Mouse (Mus musculus) heart, postnatal 10 days (tissue): Measurements from ENCODE around the gene Zfp385b. TPM values are rescaled to one million over a fixed set of nuclear protein-coding genes. Genes with fewer than 3 reads are reported as not detected.

ENCODE experiments used
- DNase-seq, 2 experiments: peaks; one replicate each; pipeline ENCODE4 v3.0.0; 2021
- intact Hi-C: fragments of 180-260 bp; cut with DNase I; formaldehyde crosslinking; loops from one replicate; pipeline ENCODE4 v1.15.1; 2025
- total RNA-seq, 2 experiments: library from RNA; stranded (reverse); gene quantifications; 2 replicates each; pipeline ENCODE4 v1.2.3; 2021

Zfp385b gene
- total RNA-seq, 2 experiments from 2014 or later = 6.7 to 7.1 TPM

DNA sequence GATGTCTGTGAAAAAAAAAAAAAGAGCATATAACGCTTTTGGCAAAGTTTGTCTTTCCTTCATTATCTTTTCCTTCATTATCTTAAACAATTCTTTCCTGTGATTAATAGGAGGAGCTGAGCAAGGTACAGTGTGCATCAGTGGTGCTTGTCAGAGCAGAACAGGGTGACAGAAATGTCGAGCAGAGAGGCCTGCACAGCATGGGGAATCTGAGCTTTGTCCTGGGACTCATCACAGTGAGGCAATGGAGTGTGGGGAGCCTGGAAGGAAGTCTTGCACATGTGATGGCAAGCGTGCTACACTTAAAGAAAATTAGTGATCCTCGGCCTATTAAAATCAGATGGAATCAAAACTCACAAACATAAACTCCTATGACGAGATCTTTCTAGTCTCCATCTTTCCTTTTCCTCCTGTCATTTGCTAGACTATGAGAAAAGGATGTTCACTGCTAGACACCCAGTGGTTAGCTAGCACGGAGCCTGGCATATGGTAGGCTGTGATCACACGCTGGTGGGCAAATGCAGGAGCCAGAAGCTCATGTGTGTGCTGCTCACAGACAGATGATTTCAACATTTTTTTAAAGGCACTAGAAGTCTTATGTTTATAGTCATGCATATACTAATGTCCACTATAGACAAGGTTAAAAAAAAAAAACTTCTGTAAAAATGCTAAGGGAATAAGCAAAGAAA is 209.0 kb downstream of the Zfp385b start:
- DNase-seq = no peak
- intact Hi-C loops = no loop called here

DNA sequence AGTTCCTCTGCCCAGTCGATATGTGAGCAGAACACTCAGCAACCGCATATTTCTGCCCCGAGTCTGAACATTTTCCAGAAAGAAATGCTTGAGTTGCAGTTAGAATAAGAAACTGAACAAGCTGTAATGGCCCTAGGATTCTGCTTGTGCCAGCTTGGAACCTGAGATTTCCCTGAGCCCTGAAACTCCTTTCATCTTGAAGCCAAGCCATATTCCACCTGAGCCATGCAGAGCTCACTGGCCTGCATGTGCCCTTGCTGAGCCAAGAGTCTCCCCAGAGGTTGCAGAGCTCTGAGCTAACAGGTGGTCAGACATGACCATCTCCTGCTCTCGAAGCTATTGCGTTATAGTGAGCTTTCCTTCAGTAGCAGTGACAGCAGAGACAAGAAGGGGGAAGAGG is 210.0 kb downstream of the Zfp385b start:
- intact Hi-C loops = no loop called here
- no peak for DNase-seq

DNA sequence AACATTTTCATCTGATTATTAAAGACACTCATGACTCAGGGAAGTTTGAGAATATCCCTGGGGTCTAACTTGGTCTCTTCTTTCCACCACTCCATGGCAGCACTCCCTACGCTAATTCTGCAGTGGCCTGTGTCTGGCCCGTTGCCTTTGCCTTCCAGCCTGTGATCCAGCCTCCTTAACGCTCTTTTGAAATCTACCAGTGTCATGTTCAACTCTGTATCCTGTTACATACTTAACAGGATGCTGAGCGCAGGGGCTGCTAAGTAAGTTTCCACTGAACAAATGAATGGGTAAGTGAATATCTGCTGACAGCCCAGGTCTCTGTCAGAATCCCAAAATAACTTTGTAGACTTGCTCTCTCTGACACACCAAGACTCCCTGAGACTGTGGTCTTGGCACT is 210.8 kb downstream of the Zfp385b start:
- intact Hi-C loops = no loop called here
- DNase-seq = no peak

DNA sequence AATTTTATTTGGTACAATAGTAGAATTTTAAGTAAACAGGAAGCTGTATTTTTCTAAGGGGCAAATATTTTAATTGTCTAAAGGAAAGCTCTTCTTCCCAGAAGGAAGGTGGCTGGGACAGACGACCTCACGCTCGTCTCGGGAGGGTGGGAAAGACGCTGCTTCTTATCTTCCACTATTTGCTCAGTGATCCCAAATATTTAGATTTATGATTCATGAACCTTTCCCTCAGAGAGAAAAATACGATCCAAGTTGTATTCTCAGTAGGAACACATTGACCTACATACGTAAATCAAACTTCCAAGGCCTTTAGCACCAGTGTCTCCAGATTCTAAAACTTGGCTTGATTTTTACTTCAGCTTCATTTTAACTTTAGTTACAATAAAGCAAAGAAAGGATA is 226.0 kb downstream of the Zfp385b start:
- DNase-seq = no peak
- intact Hi-C loops = no loop called here

DNA sequence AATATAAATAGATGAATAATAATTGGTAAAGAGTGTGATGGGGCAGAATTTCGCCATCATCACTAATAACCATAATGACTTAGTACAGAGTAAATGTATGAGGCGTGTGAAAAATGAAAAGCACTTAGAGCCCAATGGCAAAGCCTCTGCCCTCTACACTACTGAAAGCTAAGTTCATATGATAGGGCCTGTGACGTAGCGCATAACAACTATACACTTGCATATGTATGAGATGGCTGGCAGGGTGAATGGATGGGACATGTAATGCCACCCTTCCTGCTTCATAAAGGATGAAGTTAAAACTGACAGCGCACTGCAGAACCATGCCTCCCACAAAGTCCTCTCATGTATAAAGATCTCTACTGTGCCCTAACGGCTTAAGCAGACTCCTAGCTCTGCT is 226.9 kb downstream of the Zfp385b start:
- no peak for DNase-seq
- intact Hi-C loops = no loop called here

DNA sequence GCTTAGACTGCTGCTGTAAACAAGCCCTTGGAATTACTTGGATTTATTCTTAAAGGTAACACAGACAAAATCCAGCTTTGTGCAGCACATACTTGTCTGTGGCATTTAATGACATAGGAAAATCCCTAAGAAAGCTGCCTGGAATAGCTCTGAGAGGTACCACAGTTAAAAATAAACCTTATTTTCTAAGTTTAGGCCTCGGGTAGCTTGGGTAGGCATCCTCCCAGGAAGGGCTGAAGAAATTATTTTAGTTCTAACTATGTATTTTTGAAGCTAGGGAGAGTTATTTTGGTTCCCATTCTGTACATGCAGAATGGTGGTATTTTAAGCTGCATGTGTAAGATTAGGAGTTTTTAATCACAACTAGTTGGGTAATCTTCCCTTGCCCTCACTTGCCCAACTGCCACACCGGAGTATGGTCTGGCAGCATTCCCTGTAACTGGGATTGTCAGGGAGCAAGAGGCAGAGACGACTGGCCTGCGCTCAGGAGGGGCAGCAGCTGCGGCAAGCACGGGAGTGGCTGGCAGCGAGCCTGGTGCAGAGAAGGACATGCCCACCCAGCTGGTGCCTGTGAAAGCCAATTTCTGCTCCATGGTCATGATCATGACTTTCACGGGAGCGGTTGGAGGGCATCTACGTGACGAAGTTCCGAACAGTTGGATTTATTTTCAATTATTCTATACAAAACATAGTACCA is 230.1 kb downstream of the Zfp385b start:
- intact Hi-C loops = no loop called here

DNA sequence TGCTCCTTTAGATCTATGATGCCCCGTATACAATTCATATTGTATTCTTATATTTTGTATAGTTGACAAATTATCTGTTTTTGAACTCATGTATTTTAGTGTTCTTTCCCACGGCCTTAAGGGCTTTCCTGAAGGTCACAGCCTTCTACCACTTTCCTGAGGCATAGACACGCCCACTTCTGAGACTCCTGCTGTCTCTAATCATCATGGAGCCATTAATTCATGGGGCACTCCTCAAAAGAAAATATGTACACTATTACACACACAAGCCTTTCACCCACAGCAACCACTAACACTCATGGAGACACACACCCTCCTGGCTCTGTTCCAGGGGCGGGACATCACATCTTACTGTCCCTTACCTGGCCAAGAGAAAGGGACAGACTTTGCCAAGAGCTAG is 232.1 kb downstream of the Zfp385b start:
- intact Hi-C loops = no loop called here

More for the DNA sequence above, 230.1 kb downstream of the Zfp385b start:
- DNase-seq = peak; percentile 71 to 76

DNA sequence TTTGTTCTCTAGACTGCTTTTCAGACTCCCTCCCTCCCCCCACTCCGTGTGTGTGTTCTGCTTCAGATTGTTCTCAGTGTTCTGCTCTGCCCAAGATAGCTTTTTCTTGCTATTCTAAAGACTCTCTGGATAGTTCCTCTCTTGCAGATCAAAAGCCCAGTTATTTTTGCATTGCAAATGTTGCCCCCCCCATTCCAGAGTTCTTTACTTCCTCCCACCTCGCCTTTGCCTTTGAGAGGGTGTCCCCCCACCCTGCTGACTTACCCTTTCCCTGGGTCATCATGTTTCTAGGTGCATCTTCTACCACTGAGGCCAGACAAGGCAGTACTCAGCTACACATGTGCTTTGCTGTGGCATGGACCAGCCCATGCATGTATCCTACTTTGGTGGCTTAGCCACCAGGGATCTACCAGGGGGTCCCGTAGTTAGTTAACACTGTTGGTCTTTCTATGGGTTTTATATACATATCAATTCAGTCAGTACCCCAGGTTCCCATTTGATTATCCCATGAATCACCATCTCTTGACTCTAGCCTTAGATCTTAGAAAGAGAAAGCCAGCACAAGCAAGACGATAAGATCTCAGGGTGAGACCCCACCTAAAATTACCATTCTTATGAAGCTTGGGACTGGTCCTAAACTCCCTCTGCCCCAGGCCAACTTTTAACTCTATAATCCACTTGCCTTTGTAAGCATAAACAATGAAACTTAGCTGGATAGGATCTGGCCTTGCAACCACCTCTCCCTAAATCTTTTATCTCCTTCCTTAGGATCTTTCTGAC is 232.7 kb downstream of the Zfp385b start:
- intact Hi-C loops = no loop called here
- no peak for DNase-seq

More for the DNA sequence above, 232.1 kb downstream of the Zfp385b start:
- no peak for DNase-seq

DNA sequence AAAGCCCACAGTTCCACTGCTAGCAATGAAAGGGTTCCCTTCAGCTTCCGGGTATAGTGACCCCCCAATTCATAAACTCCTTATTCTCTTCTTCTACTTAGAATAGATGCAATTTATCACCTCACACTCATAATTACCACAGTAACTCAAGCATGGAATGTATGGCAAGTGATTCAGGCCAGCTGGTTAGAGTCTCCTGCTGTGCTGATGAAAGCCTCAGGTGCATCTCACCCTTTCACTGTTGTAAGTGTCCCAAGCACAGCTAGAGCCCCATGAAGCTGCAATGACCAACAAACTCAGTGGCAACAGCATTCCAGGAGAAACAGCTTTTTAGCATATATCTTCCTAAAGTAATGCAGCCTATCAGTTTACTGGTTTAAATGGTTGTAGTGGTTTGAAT is 235.9 kb downstream of the Zfp385b start:
- no peak for DNase-seq
- intact Hi-C loops = no loop called here

DNA sequence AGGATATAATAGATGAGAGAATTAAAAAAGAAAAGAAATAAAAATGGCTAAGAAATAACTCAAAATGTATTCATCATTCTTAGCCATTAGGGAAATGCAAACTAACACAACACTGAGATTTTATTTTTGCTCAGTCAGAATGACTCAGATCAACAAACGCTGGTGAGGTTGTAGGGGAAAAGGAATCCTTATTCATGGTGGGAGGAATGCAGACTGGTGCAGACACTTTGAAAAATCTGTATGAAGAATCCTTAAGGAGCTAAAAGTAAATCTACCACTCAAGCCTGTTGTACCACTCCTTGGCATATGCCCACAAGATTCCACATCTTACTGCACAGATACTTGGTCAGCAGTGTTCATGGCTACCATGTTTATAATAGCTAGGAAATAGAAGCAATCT is 242.9 kb downstream of the Zfp385b start:
- DNase-seq = no peak
- intact Hi-C loops = no loop called here

DNA sequence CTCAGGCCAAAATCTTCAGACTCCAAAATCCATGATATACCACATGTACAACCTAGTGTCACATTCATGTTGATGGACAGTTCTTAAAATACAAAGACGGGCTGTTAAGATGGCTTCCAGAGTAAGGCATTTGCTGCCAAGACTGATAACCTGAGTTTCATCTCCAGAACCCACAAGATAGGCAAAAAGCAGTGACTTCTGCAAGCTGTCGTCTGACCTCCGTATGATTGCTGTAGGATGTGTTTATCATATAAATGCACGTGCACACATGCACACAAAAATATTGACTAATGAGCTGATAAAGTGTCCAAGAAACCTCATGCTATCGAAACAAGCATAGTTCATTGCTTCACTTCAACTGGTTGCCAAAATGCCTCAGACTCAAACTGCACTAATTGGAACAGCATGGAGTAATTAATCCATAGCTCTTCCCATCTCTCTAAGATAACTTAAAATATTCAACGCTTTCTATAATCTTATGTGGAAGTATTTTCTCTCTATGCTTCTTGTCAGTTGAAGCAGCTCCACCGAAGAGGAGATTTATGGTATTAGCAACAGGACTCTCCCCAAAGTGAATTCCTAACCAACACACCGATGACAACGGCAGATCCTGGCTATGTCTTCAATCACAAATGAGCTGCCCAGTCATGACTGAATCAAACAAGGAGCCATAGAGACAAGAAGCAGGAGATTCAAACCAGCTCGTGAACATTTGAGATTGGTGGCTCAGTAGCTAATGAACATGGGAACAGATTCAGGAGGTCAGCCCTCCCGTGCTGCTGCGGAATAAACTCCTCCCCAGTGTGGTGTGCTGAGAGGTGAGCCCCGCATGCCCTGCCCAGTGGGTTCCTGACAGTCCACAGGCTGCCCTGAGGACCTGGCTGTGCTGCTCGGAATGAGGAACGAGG is 251.7 kb downstream of the Zfp385b start:
- intact Hi-C loops = no loop called here
- no peak for DNase-seq

DNA sequence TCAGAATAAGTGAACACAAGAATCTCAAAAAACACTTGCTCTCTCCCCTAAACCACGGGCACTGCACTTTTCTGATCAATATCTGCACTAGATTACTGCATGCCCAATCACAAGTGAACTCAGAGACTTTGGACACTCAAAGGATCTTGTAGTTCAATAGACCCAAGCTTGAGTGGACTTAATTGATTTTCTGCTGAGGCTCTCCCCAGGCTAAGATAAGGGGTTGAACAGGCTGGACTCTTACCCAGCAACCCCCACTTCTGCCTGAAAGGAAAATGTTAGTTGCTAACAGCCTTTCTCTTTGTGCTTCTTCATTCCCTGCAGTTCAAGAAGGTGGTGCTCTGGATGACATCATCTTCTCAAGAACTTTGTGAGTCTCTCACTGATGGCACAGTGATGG is 255.7 kb downstream of the Zfp385b start:
- intact Hi-C loops = no loop called here
- DNase-seq = no peak

DNA sequence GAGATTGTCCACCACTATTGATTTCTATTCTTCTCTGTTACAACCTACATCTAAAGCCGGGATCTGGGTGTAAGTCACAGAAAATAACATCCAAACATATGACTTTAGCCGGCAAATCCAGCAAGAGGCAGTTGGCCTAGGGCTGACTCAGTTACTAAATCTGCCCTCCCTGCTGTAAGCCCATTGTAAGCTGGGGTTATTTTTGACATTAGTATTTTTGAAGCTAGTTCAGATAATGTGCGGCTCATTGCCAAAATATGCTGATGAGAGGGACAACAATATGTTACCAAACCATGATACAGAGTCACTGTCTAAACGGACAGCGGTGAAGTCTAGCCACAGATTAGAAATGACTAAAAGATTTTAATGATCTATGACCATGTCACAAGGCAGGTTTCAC is 257.5 kb downstream of the Zfp385b start:
- intact Hi-C loops = no loop called here

DNA sequence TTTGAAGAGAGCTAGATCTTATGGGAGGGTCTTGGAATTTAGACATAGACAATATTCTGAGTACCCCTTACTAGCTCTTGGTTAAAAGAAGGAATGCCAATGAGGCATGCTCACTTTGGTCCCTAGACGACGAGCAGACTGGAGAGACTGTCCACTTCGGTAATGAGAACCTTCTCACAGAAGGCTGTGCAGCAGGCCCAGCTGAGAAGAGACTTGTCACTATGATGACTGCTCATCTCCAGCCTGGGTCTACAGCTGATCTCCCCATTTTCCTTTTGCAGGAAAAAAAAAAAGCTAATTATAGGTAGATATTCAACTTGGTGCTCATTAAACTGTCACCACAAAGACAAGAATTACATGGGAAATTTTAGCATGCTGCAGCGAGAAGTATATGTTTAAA is 262.5 kb downstream of the Zfp385b start:
- no peak for DNase-seq
- intact Hi-C loops = no loop called here

More for the DNA sequence above, 257.5 kb downstream of the Zfp385b start:
- DNase-seq = peak in 1 of 2 experiments; percentile 25

DNA sequence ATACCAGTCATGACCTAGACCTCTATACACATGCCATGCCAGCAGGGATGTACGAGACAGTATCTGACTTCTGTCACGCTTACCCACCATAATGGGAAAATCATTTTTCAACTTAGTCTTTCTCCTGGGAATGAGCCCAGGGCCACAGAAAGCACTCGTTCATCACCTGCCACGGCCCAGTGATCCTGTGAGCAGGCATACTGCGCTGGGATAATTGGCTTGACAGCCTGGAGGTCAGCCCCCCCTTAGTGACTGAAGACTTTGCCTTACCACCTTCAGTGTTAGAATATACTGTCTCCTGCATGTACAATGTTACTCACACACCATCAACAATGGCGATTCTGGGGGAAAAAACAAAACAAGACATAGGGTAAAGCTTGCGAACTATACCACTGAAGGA is 263.5 kb downstream of the Zfp385b start:
- DNase-seq = no peak
- intact Hi-C loops = no loop called here

DNA sequence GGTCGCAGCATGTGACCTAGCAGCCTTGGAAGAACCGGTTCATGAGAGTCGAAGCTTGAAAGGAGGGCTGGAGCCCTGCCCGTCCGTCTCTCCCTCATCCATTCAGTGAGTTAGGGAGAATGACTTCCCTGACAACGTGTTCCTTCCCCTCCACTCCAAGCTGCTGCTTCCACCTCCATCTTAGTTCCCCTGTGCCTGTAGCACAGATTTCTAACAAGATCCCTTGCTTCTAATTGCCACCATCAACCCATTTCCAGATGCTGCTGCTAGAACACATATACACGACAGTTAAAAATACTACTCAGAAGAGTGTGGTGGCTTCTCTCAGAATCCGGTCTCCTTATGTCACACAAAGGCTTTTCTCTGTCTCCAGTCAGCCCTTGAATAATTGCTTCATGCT is 266.8 kb downstream of the Zfp385b start:
- intact Hi-C loops = no loop called here
- no peak for DNase-seq

DNA sequence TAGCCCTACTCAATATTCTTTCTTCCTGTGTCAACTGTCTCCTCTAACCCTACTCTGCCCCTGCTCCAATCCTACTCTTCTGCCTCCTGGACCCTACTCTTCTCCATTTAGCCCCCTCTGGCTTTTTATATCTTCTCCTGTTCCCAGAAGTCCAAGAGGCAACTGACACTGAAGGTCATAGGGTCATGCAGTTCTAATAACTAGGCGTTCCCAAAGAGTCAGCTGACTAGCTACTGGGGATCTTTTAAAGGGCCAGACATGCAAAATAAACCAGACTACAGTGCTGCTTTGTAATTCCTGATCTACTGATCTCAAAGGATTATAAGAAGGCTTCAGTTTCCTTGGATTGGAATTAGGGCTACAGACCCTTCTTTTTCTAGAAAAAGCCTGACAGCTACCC is 276.1 kb downstream of the Zfp385b start:
- intact Hi-C loops = no loop called here
- DNase-seq = no peak

DNA sequence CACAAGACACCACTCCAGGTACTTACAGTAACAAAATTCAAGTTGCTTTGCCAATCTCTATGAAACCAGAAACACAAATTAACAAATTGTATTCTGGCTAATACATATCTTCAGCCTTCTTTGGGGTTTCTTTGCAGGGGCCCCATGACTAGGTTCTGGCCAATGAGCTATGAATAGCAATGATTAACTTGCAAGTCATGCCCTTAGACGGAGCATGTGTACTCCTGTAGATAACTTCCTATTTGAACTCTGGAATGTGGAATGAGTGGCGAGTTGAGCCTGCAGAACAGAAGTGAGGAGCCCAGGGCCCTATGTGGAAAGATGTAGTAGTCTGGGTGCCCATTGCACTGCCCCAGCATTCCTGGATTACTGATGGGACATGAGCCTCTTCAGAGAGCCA is 276.8 kb downstream of the Zfp385b start:
- intact Hi-C loops = no loop called here
- no peak for DNase-seq

DNA sequence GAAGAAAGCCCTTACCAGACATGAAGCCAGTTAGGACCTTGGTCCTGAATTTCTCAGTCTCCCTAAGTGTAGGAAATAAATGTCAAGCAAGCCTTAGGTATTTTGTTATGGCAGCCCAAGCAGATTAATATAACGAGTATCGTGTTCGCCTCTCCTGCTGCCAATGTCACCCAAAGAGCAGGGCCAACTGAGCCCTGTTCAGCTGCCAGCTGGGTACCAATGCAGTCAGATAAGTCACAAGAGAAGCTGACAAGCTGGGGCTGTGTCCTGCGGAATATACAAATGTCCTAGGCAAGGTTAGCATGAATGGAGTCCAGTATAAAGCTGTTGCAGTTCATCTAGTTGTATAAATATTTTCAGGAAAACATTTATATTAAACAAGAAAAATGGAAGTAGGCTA is 277.8 kb downstream of the Zfp385b start:
- intact Hi-C loops = no loop called here
- peak; percentile 33 to 60 for DNase-seq

DNA sequence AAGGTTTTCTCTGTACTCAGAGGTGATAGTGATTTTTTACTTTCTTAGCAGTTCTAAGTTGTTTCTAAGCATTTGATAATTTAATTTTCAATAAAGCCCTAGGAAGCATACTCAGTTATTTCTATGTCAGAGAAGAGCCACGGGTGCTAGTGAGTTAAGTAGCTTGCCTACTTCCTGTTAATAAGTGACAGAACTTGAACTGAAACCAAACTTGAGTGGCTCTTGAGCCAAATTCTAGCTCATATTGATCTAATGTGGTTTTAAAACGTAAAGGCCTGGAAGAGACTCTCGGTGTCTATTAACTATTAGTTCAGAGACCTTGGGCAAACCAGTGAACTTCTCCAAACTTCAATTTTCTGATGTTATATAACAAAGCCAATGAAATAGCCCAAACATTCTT is 278.6 kb downstream of the Zfp385b start:
- intact Hi-C loops = no loop called here
- DNase-seq = no peak

DNA sequence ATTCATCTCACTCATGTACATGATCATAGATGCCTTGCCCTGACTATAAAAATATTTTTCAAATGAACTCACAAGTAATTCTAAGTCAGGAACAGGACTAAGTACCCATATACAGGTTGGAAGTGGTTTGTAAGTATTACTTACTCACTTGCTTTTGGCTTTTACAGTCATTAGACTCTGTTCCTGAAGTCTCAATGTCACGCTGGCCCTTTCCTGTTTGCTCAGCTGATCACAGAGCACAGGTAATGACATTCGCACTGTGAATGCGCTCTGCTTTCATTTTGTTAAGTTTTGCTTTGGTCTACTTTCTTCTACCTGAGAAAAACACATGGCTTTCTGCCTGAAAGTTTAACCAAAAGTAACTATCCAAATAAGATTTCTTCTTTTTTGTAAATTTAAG is 282.9 kb downstream of the Zfp385b start:
- intact Hi-C loops = no loop called here
- no peak for DNase-seq
